Mouse (Mus musculus) c-Kit-positive CD71-negative TER-119-negative erythroid progenitor cells, embryonic 14.5 days (primary cell): ENCODE results near the gene Maff.

ENCODE experiments used
- DNase-seq: peaks from one replicate; pipeline ENCODE4 v3.0.0-alpha.2; 2013; ENCODE audit warnings: low read depth

The Maff gene

DNA sequence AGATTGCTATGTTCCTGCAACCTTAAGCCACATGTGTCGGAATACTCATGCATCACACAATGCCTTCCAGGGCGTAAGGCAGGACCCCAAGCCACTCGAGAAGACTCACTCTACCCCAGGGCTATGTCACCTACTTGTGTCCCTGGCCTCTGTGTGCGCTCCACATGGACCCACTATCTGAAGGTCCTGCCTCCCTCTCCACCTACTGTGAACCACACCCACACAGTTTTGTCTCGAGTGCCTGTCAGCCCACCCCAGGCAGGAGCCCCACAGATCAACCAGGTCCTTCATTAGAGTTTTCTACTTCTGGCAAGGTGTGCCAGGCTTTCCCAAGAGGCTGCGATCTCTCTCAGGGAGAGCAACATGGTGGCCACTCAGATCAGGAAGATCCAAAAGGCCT lies 48.9 kb downstream of the Maff start:
- DNase-seq: no peak

DNA sequence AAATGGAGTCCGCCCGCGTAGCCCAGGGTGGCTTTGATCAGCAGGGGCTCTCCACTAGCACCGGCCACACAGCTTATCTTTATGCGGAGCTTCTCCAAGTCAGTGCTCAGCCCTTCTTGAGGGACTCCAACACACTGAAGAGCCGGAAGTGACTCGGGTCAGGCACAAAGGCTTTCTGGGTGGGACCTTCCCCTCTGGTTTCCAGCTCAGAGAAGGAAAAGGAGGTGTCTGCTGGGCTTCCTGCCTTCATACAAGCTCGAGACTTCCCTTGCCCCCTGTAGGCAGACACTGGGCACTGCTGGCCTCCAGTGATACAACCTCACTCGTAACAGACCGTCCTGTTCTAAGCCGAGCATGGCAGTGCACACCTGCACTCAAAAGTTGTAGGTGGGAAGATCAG lies 50.3 kb downstream of the Maff start:
- peak; percentile 64 for DNase-seq

- no peak for DNase-seq
These were observed 53.0 kb downstream of the Maff start for GRCm38 (mm10) chr15:79399231-79400052.

DNA sequence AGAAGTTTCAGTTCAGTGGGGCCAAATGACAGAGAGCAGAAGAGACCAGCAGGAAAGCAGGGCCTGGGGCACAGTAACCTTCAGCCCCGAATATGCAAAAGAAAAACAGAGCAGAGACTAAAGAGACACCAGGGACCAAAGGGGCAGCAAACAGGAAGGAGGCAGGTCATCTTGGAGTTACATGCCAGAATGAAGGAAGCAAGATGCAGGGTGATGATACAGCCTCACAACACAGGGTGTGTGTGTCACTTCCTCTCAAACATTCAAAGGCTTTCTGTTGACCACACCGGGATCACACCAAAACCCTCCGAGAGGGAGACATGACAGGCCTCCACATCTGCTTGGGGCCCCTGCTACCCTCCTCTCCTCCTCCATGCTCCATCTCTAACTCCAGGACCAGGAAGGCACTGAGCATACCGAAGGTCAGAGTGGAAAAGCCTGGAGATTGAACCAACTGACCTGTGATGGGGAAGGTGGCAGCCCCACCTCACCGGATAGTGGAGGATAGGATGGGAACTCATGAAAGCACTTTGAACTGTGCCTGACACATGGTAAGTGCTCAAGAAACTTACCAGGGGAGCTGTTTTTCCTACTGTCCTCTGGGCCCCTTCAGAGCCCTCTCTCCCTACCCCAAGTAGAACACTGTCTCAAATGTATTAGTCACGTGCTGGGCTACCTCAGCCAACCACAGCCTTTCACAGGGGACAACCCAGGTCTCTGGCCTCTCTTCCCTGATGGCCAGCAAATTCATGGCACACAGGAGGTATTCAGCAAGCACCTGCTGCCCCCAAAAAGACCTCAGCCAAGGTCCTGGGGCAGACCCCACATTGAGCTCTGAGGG lies 53.9 kb downstream of the Maff start:
- DNase-seq: no peak

DNA sequence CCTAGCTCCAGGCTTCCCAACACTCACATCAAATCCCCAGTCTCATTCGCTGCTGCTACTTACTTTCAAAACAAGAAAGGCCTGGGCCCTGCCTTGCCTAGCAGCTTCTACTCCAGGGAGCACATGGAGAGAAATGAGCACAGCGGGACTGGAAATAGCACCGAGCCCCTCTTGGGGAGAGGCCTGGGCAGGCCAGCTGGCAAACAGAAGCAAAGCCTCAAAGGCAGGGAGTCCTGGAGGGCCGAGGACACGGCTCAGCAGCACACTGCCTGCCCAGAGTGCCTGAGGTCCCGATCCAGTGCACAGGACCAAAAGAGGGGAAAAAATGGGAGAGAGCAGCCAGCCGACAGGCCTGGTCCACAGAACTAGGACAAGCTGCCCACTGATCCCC lies 54.5 kb downstream of the Maff start:
- no peak for DNase-seq

GRCm38 (mm10) chr15:79402176-79402575 lies 55.8 kb downstream of the Maff start:
- no peak for DNase-seq

GRCm38 (mm10) chr15:79402836-79403762 lies 56.7 kb downstream of the Maff start, which contains the start of gene Tmem184b:
Tmem184b (minus strand) TSS chr15:79403569.
- DNase-seq: peak; percentile 54

DNA sequence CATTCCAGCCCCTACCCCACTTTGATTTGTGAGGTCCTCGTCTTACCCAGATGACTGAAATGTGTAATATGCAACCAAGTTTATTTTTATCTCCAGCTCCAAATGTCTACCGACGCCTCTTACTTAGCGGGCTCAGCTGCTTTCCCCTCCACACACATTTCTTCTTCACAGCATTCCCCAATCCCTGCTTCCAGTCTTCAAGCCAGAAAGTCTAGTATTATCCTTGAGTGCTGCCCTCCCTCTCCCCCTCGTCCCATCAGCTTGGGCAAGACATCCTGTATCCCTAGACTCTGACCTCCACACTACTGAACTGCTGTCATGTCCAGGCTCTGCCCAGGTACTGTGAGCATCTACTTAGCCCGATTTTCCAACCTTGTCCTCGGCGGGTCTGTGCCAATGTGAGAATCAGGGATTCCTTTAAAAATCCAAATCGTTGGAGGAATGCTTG lies 57.4 kb downstream of the Maff start:
- no peak for DNase-seq

GRCm38 (mm10) chr15:79404277-79404676 lies 57.9 kb downstream of the Maff start:
- no peak for DNase-seq

DNA sequence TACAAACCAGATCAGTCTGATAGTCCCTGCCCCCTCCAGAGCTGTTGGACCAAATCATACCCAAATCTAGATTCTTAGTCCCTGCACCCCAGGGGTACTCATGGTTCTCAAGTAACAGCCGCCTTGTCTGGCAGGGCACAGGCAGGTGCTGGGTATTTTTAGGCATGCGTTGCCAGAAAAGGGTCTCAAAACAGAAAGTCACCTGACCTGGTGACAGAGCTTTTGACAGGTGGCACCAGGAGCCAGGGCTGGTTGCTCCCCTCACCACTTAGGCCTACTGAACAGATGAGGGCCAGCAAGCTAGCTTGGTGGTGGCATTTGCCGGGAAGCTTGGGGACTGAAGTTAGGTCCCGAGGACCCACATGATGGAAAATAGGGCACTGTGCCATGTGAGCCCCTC lies 60.1 kb downstream of the Maff start:
- no peak for DNase-seq
